Mouse (Mus musculus) central nervous system, embryonic 14 days (tissue): ENCODE data around the gene Hbp1. TPM values are rescaled to one million over a fixed set of nuclear protein-coding genes. Genes with fewer than 3 reads are reported as not detected.

Experiments
- polyA plus RNA-seq: library from polyadenylated mRNA; depleted of rRNA; stranded (reverse); fragments of >200 nt; gene quantifications from 2 replicates; pipeline ENCODE4 v1.2.3, GENCODE M21; 2012; rRNA removed

Gene Hbp1
- 68.4 and 69.4 TPM in 2 replicates for polyA plus RNA-seq

GRCm38 (mm10) chr12:31949759-31950658 is at the start of gene Hbp1:
Hbp1 (minus strand) TSS chr12:31950535.

Other genes starting within 250 kb of the Hbp1 start
- gene Gpr22, start 236.6 kb downstream of the Hbp1 start, polyA plus RNA-seq: 7.8 TPM in 2 replicates
- 64.3 and 66.4 TPM in 2 replicates for gene Prkar2b, start 110.8 kb upstream of the Hbp1 start, polyA plus RNA-seq